Mouse (Mus musculus) layer of hippocampus, adult 11-12 months (tissue): Measurements from ENCODE around the gene Cryl1.

Experiments
- DNase-seq: peaks from one replicate; pipeline ENCODE4 v3.0.0; 2022; ENCODE audit warnings: low spot score

Cryl1 gene

DNA sequence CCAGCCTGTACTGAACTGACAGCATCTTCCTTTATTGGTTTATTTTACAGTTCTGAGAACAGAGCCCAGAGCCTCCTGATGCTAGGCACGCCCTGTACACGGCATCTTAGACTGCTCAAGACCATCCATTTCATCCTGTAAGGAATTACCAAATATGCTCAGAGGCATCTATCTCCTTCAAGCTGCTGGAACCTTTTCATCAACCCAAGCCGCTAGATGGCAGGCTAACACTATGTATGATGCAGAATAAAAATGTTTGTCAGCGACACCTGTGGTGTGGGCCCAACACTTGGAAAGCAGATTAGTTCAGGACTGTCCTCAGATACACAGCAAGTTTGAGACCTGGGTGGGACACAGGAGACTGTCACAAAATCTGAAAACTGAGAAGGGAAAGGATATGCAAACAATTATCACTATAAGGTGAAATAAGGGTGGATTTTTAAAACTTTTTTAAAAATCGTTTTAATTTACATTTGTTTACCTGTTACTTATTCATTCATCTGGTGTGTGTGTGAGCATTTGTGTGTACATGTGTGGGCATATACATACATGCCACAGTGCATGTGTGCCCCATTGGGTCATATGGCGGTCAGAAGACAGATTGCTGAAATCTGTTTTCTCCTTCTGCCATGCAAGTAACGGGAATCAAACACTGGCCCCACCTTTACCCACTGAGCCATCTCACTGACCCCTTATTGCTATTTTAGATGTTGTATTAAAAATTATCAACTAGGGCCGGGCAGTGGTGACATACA is 25.8 kb downstream of the Cryl1 start:
- DNase-seq = peak; percentile 83

DNA sequence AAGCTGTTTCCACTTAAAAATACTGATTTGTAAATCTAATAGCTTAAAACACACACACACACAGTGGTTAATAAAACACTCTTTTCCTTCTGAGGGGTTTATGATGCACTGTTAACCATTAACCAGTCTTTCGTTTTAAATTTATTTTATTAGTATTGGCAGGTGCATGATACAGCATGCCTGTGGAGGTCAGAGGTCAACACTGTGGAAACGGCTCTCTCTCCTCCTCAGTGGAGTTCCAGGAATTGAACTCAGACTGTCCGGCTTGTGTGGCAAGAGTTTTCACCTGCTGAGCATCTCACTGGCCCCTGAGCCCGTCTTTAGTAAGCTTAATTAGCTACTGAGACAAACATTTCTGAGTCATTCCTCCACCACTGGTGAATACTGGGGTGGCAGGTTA is 31.0 kb downstream of the Cryl1 start:
- no peak for DNase-seq

DNA sequence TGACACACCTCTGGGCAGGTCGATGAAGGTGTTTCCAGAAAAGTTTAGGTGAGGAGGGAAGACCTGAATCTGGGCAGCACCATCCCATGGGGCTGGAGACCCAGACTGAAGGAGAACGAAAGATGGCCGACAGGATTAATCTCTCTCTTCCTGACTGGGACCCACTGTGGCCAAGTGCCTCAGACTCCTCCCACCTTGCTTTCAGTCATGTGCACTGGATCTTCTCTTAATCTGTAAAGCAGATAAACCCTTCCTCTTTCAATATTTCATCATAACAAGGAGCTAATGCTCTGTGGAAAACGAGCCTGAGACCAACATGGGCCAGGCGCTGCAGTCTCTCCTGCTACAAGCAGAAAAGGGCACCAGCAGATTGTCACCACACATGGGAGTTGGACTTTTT is 31.6 kb downstream of the Cryl1 start:
- DNase-seq = no peak

DNA sequence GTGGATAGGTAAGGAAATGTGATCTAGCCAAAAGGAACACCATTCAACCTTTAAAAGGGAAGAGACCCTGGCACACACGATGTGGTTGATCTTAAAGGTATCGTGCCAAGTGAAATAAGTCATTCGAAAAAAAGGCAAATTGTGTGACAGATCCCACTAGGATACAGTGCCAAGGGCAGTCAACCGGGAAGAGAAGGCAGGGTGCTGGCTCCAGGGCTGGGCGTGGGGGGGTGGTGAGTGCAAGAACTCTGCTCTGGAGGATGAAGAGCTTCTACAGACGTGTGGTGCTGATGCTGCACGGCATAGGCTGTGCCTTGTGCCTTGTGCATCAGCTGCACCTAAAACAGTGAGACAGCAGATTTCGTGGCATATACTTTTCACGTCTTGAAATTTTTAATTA is 33.0 kb downstream of the Cryl1 start:
- DNase-seq = no peak

DNA sequence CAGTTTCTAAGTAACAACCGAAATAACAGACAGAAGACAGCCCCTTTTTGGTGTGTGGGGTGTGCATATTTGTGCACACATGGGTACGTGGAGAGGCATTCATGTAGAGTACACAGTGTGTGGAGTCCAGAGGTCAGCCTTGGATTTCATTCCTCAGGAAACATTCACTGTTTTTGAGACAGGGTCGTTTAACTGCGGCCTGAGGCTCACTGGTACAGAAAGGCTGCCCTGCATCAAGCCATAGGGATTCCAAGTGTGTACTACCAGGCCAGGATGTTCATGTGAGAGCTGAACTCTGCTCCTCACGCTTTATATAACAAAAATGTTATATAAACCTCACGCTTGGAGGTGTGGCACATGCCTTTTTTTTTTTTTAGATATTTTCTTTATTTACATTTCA is 34.5 kb downstream of the Cryl1 start:
- DNase-seq = no peak

DNA sequence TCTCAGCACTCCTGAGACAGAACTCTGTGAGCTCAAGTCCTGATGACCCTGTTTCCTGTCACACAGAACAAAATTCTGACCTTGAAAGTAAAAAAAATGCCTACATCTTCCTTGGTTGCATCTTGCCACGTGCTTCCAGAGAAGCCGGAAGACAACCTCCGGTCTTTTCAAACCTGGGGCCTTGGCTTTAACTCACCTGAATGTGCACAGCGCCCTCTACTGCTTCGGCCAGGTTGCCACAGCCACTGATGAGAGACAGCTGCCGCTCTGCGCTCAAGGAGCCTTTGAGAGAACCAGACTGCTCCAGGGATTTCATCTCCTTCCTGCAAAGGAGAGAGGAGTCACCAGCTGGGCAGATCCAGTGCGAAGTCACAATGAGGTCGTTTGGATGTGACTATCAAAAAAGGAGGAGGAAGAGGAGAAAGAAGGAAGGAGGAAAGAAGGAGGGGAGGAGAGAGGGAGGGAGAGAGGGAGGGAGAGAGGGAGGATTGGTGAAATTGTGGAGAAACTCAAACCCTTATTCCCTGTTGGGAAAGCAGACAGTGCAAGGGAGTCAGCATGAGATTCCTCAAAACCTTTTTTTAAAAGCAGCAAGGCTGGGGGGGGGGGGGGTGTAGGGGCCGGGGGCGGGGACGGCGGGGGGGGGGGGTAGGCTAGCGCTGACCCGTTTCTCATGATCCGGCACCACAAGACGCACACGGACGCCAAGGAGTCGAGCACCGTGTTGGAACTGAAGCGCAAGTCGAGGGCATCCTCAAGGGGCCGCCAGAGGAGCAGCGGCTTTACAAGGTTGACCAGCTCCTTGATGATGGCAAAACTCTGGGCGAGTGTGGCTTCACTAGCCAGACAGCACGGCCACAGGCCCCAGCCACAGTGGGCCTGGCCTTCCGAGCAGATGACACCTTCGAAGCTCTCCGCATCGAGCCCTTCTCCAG is 35.3 kb downstream of the Cryl1 start:
- DNase-seq = peak; percentile 81

DNA sequence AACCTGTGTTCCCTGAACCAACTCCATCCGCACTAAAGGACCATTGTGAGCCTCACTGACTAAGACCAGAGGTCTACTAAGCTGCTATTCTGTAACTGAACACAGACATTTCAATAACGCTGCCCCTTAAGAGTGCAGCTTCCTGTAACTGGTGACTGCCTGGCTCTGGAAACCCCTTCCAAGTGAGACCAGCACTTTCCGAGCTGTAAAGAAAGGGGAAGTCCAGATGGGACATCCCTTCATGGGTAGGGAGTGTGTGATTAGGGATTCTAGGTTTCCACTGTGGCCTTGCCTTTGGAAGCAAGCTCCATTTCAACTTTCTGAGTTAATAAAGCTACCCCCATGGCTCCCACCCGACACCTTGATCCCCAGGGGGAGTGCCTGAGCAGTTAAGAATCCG is 41.3 kb downstream of the Cryl1 start:
- no peak for DNase-seq

DNA sequence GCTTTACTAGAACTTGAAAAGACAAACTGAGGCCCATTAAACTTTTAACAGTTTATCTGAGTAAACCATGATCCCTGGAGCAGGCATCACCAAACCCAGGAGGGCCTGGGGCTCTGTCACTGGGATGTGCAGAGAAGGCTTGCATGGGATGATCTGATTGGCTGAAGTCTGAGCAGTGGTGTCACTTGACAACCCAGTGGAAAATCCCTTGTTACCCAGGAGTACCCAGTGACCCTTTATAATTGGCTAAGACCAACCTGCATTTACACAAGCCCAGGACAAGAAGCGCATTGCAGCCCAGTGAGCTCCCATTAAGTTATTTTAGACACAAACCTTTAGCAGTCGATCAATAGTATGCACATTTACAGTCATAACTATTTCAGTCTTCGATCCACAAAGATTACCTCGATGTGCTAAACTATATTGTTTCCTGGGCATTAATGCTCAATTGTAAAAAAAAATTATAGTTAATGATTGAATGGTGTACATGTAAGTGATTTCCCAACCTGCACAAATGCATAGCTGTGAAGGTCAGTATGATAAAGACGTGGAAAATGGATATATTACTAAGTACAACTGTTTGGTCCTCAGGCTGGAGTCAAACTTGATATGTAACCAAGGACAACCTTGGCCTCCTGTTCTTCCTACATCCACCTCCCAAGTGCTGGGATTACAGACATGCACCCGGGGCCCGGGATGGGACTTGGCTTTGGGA is 46.7 kb downstream of the Cryl1 start:
- DNase-seq = no peak

DNA sequence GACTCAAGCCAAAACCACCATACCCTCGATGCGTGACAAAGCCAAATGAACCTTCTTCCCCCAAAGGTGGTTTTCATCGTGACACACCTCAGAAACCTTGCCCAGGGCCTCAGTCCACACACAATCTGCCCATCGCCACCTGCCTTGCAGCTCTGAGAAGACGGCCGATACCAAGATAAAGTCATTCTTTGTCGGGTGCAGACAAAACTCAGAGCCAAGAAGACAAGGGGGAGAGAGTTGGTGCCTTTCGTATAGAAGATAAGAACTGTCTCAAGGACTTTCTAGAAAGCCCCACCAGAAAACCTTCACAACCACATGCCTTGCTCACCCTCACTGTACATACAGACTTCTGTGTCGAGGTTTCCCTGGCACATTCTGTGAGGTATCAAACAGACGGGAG is 48.4 kb downstream of the Cryl1 start:
- DNase-seq = no peak

DNA sequence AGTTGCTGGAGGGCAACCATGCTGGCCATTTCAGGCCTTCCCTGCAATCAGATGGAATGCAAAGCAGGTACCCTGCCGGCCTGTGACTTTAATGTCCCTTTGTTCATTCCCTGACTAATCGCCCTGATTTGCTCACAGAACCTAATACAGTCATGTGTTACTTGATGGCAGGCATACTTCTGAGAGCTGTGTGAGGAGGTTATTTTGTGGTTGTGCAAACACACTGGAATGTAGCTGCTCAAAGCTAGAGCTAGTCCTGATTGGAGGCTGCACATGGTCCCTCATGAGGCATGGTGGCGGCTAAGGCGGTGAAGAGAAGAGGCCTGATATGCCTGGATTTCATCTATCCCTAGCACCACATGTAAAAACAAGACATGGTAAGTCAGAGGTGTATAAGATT is 50.2 kb downstream of the Cryl1 start:
- DNase-seq = no peak

DNA sequence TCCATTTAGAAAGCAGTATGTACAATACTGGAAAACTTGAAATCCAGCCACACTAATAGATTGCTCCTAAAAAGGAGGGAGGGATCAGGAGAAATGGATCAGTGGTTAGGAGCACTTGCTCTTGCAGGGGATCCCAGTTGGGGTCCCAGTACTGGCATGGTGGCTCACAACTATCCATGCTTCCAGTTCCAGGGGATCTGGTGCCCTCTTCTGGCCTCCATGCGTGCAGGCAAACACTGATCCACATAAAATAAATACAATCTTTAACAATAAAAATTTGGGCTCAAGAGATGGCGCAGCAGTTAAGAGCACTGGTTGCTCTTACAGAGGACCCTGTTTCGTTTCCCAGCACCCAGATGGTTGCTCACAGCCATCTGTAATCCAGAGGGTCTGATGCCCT is 52.2 kb downstream of the Cryl1 start:
- no peak for DNase-seq

DNA sequence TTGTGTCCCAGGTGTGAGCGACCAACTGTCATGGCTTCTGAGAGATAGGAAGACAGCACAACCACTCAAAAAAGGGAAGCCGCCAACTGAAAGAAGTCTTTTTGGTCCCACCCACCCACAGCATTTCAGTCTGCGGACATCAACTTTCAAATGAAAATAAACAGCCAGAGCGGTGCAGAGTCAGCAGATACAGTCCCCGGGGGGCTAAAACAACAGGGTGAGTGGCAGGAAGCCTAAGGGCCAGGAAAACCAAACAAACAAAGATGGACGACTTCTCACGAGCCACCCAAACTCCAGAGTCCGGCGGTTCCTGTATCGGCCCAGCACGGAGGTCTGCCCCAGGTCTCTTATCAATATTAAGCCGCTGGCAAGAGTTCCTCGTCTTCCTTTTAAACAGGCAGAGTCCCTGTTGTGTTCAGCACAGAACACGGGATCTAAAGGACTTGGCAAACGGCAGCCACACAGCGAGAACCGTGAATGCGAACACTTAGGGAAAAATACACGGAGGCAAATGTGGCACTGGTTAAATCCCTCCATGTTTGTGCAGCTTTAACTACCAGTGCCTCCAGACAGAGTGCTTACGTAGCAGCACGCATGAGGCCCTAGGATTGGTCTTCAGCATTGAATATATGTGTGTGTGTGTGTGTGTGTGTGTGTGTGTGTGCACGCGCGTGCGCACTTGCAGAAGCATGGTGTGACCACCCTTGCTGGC is 53.4 kb downstream of the Cryl1 start:
- DNase-seq = no peak

DNA sequence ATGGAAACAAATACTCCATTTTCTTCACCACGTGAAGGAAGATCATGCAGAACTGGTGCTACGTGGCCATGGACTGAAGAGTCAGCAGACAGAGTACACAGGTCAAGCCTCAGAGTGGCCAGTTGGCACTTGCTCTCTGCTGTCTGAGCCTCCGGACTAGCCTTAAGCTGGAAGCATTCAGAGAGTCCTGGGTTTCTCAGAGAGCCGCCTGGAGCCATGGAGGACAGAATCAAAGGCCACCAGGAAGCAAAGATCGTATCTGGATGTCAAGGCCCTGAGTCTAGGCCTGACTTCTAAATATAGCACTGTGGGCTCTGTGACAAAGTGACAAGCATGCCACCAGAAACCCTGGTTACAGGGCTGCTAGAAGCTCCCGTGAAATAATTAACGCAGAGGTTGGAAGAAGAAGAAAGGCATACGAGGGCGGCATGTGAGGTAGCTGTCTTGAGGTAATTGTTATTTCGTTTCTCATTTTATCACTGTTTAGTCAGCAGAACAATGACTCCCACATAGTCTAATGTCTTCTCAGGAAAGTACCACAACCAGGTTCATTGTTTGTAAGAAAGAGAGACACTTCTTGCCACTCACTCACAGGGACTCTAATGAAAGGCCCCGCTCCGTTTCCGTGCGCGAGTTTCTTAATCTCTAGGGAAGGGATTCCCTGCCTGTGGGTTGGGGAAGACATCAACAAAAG is 55.1 kb downstream of the Cryl1 start:
- no peak for DNase-seq

DNA sequence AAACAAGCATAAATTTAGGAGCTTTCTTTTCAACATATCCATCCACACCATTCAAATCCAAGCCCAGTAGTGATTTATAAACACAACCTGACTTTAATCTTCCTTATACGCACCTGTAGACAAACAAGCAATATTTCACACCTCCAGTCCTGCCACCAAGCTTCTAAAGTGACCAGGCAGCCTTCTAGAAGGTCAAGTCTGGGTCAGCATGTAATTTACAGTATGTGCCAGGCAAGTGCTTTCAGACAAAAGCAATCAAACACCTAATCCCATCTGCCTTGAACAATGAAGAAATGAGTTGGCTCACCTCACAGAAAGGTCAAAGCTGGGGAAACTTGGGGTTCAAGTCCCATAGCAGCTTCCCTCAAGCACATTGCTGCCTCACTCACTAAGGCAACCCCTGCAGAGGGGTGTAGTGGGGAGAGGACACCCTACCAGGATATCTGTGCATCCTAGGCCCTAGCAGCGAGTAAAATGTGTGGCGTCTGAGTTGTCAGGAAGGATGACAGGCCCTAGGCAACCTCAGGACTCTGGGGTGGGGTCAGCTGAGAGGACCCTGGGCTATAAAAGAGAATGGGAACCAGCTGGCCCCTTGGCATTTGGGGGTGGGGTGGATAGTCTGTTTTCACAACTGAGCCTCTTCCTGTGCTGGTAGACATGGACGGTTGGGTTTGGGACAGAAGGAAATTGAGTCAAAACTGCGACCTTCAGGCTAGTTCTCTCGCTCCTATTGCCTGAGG is 55.8 kb downstream of the Cryl1 start:
- DNase-seq = no peak

DNA sequence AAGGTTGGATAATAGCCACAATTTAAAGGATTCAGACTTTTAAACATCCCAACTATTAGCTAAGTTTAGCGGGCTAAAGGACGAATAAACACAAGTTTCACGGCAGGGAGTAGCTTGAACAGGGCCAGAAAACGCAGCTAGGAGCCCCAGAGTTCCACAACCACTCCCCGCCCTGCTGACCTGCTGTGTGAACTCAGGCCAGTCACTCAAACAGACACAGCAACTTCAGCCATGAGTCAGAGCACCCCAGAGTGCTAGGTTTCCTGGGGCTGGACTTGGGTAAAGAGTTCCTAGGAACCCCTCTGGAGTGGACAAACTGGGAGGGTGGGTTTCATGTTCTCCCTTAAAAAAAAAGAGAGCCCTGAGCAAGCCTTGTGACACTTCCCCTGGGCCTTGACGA is 59.7 kb downstream of the Cryl1 start:
- no peak for DNase-seq

DNA sequence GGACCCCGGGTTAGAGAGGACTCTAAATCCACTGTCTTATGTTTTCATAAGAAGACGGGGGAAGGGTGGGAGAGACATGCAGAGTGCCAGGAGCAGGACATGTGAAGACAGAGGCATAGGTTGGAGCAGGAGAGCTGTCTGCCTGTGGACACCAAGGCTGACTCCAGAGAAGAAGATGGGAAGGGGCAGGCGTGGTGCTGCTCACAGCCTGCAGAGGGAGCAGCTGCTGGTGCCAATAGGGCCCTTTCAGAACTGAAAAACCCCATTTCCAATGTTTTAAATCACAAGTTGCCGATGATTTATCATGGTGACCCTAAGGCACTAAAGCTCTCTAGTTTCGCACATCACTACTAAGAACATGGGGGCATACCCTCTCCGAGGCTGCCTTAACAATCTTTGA is 63.5 kb downstream of the Cryl1 start:
- no peak for DNase-seq

DNA sequence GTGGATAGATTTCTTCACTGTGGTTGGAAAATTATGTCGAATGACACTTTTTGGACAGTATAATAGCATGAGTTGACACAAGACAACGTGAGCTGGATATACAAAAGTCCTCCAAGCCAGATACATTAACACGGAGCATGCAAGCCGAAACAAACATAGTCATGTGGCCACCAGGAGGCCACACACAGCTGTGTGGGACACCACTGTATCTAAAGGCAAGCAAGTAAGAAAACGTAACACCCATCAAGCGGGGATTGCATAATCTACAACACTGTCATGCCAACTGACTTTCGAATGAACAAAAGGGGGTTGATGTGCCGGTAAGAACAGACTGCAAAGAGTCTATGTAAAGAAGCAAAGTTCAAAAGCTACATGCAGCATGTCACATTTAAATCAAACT is 65.8 kb downstream of the Cryl1 start:
- no peak for DNase-seq

DNA sequence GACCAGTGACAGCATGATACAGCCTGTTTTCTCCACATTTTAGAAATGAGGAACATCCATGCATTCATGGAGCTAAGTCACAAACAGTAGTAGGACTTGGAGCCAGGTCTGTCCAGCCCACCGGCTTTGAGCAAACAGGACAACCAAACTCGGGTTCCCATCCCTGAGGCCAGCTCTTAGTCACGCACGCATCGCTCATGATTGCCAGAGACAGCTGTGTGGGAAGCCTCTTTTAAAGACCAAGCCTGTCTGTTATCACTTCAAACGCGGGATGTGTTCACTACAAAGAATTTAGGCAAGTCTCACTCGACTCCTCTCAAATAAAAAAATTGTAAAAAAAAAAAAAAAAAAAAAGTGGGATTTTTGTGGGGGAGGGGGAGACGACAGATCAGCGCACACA is 67.2 kb downstream of the Cryl1 start:
- no peak for DNase-seq

DNA sequence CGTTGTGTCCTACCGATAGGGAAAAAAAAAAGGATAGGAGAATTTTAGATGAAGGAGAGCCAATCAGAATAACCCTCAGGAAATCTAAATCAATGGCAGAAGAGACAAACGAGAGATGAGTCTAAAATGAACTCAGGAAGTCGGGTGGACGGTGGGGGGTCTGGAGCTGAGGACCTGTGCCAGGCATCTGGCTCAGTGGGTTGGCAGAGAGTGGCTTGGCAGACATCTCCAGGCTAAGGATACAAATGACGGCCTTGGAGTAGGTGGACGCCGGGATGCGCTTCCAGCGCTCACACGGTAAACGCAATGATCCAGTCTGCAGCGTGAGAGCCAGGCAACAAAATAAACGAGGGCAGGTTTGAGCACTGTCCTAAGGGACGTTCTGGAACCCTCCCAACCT is 68.7 kb downstream of the Cryl1 start:
- DNase-seq = no peak

DNA sequence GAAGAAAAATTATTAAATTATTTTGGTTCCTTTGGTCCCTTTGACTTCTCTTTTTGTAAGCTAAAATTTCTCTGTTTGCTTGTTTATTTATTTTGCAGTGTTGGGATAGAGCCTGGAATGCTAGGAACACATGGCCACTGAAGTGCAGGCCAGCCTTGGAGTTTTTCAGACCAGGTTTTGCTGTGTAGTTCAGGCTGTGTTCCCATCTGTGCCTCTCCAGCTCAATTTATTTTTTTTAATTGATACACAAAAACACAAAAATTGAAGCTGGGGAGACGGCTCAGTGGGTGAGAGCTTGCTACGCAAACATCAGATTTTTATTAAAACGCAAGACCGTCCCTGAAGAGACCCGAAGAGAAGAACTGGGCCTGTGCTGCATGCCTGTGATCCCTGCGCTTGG is 71.6 kb downstream of the Cryl1 start:
- DNase-seq = no peak

DNA sequence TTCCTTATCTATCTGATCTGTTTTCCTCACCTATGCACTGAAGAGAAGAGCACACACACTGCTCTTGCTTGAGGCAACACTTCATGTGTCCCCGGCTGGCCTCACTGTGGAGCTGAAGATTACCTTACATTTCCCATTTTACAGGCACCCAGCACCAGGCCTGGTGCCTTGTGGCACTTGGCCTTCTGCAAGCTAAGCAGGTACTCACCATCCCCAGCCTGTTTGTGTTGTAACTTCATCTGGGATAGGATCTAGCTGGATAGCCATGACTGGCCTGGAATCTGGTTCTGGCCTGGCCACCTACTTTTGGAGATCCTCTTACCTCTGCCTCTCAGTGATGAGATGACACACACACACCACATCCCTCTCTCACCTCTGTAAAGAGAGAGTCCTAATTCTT is 79.5 kb downstream of the Cryl1 start:
- DNase-seq = no peak
